Mouse (Mus musculus) embryonic fibroblast, embryonic 13.5 days (primary cell): ENCODE measurements around the gene Cenpp.

Source experiments
- CTCF ChIP-seq: IDR thresholded peaks from 2 replicates; pipeline ENCODE4 v1.5.1; 2011; ENCODE audit warnings: mild to moderate bottlenecking, control low read depth, low read length, moderate library complexity, borderline replicate concordance; ENCODE audit not compliant: insufficient read depth
- POLR2A ChIP-seq: IDR thresholded peaks from 2 replicates; pipeline ENCODE4 v1.6.1; 2011; ENCODE audit warnings: low read depth, mild to moderate bottlenecking, control low read depth, low read length, moderate library complexity

DNA sequence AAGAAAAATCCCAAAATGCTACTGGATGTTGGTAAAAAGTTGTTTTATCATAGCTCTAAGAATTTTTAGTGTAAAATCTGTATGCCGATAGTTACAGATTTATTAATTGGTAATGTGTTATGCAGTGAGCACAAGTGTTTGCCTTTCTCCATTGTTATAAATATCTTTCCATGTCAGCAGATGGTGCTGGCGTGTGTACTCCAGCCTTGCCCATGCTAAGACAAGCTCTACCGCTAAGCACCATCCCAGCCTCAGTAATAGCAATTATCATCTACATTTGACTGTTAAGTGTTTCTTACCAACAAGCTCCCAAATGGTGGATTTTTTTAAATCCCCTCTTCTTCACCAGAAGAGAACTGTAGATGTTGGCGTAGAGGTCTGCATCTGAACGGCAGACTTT is 38.5 kb upstream of the Cenpp start:
- TF ChIP-seq CTCF = no peak
- TF ChIP-seq POLR2A = no peak
